11 mouse cellular contexts compared by ENCODE assay signal in the genomic region with DNA sequence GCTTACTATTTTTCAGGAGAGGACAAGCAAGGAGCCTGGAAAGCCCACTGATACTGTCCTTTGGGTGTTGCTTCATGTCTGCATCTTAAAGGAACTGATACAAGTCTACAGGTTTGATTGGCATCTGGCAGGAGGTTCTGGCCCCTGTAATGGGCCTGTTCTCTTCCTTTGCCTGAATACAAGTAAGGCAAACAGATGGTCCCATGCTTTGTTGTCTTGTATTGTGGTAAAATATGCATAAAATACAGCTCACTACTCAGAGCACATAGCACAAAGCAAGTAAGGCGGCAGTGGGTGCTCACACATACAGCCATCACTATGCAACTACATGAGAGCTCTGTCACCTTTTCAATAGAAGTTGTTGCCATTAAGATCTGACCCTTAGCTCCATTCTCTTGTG.
"Had no signal": no experiment of that assay in that cellular context is flagged by ENCODE, and none has a peak within 500 bp of the region (broad histone marks: within the 10 kb centered on the region; RNA-seq: fewer than 3 reads in every experiment).

No protein-coding gene starts in this region.

- H3K9me3 ChIP-seq: kidney, embryonic 15.5 days; liver, embryonic 13.5 days had no signal

- H3K4me2 ChIP-seq: kidney, embryonic 15.5 days; liver, embryonic 13.5 days; midbrain, embryonic 11.5 days had no signal

- H3K4me3 ChIP-seq: kidney, embryonic 15.5 days; liver, embryonic 13.5 days had no signal

- H3K27me3 ChIP-seq: kidney, embryonic 15.5 days; liver, embryonic 13.5 days had no signal

- H3K27ac ChIP-seq: kidney, embryonic 15.5 days; liver, embryonic 13.5 days had no signal

- H3K9ac ChIP-seq: kidney, embryonic 15.5 days; liver, embryonic 13.5 days had no signal

- DNase-seq: kidney, adult 8-10 months; kidney, postnatal 14 days; liver, embryonic 13.5 days; lung, adult 2 months; lung, postnatal 14 days; lung, postnatal 4 days; midbrain, embryonic 14.5 days; thymus, adult 18-20 months; thymus, postnatal 36 days had no signal
